In the genomic region with DNA sequence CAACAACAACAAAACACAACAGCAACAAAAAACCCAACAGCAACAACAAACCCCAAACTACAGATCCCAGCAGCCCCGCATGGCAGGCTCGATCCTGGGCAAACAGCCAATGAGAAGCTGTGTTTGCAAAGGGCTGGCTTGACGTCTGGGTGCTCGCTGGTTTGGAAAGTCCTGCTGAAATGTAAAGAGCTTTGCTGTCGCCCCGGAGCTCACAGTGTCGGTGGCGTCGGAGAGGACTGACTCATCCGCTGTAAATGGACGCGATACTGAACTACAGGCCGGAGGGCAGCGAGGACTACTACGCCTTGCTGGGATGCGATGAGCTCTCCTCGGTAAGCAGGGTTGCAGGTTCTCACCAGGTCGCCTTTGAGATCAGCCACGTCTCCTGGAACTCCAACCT, we compare ENCODE assay signal across 7 mouse cellular contexts. TPM values are rescaled to one million over a fixed set of nuclear protein-coding genes. Genes with fewer than 3 reads are reported as not detected.
DNase-seq lines count a peak whose midpoint lies in the region; ATAC-seq and TF ChIP-seq lines count a peak whose summit lies in the region.

No protein-coding gene starts in this region.

- no peaks in the 10 kb centered on the region for H3K4me1 ChIP-seq in embryonic facial prominence, embryonic 12.5 days
- peaks cover 8% of the 10 kb centered on the region for H3K4me1 ChIP-seq in kidney, adult 2 months (ENCODE audit: control insufficient read depth, insufficient read depth, low read length)
- no peaks in the 10 kb centered on the region; the same call in 1 of the 2 replicates for H3K4me1 ChIP-seq in limb, embryonic 11.5 days (ENCODE audit: control insufficient read depth, insufficient read depth, low read length)
- peaks cover 6% of the 10 kb centered on the region for H3K4me1 ChIP-seq in midbrain, embryonic 13.5 days (replicated peaks)
- H3K4me1 ChIP-seq in small intestine, adult 2 months (ENCODE audit: control insufficient read depth, insufficient read depth, insufficient read length, low read length) = no peaks in the 10 kb centered on the region

- H3K4me3 ChIP-seq in embryonic facial prominence, embryonic 12.5 days = peak overlapping the region; percentile 61
- H3K4me3 ChIP-seq in kidney, adult 2 months (ENCODE audit: insufficient read depth, low read depth, low read length) = peak overlapping the region; percentile 61
- H3K4me3 ChIP-seq in limb, embryonic 11.5 days (ENCODE audit: low read depth, low read length) = peak overlapping the region; percentile 40
- H3K4me3 ChIP-seq in midbrain, embryonic 13.5 days (replicated peaks) = peak overlapping the region; percentile 67
- peak overlapping the region; percentile 87 for H3K4me3 ChIP-seq in small intestine, adult 2 months (ENCODE audit: low read depth, low read length)

- no peaks in the 10 kb centered on the region for H3K9me3 ChIP-seq in embryonic facial prominence, embryonic 12.5 days
- H3K9me3 ChIP-seq in limb, embryonic 11.5 days (ENCODE audit: control insufficient read depth, low read length) = no peaks in the 10 kb centered on the region
- no peaks in the 10 kb centered on the region for H3K9me3 ChIP-seq in midbrain, embryonic 13.5 days

- H3K27ac ChIP-seq in embryonic facial prominence, embryonic 12.5 days = 0 out of 2 replicates have a peak overlapping the region, but pooled peaks have one; percentile 54
- H3K27ac ChIP-seq in kidney, adult 2 months (ENCODE audit: insufficient read depth, low read depth, low read length) = peak overlapping the region; percentile 28; the same call in 1 of the 2 replicates
- no peak overlapping the region for H3K27ac ChIP-seq in limb, embryonic 11.5 days (replicated peaks; ENCODE audit: low read depth, low read length)
- peak overlapping the region; percentile 71 for H3K27ac ChIP-seq in midbrain, embryonic 13.5 days
- H3K27ac ChIP-seq in small intestine, adult 2 months (ENCODE audit: insufficient read depth, low read depth, low read length) = 0 out of 2 replicates have a peak overlapping the region, but pooled peaks have one; percentile 28

- no peak for TF ChIP-seq CTCF in kidney, adult 2 months (conservative IDR thresholded peaks at IDR 0.05; ENCODE audit: insufficient read depth, insufficient read length, low read depth, low read length)
- peak; percentile 22; the same call in 1 of the 2 replicates for TF ChIP-seq CTCF in small intestine, adult 2 months (IDR thresholded peaks at IDR 0.05; ENCODE audit: extremely low read depth, insufficient read length, insufficient replicate concordance, low read depth, low read length)

- peak overlapping the region; percentile 62 for H3K4me2 ChIP-seq in embryonic facial prominence, embryonic 12.5 days (replicated peaks)
- peak overlapping the region; percentile 60 for H3K4me2 ChIP-seq in limb, embryonic 11.5 days (ENCODE audit: low read depth, severe bottlenecking)
- peak overlapping the region; percentile 74 for H3K4me2 ChIP-seq in midbrain, embryonic 13.5 days (replicated peaks)

- ATAC-seq in embryonic facial prominence, embryonic 12.5 days (ENCODE audit: insufficient number of reproducible peaks, insufficient read depth, low FRiP score, low TSS enrichment) = peak; percentile 37; the same call in 1 of the 2 replicates
- ATAC-seq in limb, embryonic 11.5 days (ENCODE audit: insufficient number of reproducible peaks, low FRiP score, low TSS enrichment, low read depth) = peak; percentile 64; the same call in 1 of the 2 replicates
- peak; percentile 80 for ATAC-seq in midbrain, embryonic 13.5 days

- no peaks in the 10 kb centered on the region for H3K27me3 ChIP-seq in embryonic facial prominence, embryonic 12.5 days
- no peaks in the 10 kb centered on the region for H3K27me3 ChIP-seq in kidney, adult 2 months (replicated peaks; ENCODE audit: control insufficient read depth, insufficient read depth, low read length)
- no peaks in the 10 kb centered on the region for H3K27me3 ChIP-seq in limb, embryonic 11.5 days (ENCODE audit: control insufficient read depth, insufficient read depth, low read length)
- peaks cover 4% of the 10 kb centered on the region for H3K27me3 ChIP-seq in midbrain, embryonic 13.5 days
- no peaks in the 10 kb centered on the region for H3K27me3 ChIP-seq in small intestine, adult 2 months (ENCODE audit: control insufficient read depth, insufficient read depth, low read length)

- no peaks in the 10 kb centered on the region for H3K36me3 ChIP-seq in embryonic facial prominence, embryonic 12.5 days
- H3K36me3 ChIP-seq in kidney, adult 2 months (ENCODE audit: control insufficient read depth, insufficient read depth, low read length) = no peaks in the 10 kb centered on the region
- H3K36me3 ChIP-seq in limb, embryonic 11.5 days (ENCODE audit: control insufficient read depth, insufficient read depth, low read length) = no peaks in the 10 kb centered on the region
- H3K36me3 ChIP-seq in midbrain, embryonic 13.5 days = no peaks in the 10 kb centered on the region
- H3K36me3 ChIP-seq in small intestine, adult 2 months (ENCODE audit: control insufficient read depth, insufficient read depth, low read length) = no peaks in the 10 kb centered on the region

- peak; percentile 71 for TF ChIP-seq POLR2A in kidney, adult 2 months (IDR thresholded peaks at IDR 0.05; ENCODE audit: low read depth, low read length)
- TF ChIP-seq POLR2A in small intestine, adult 2 months (IDR thresholded peaks at IDR 0.05; ENCODE audit: low read depth, low read length) = peak; percentile 81; the same call in 1 of the 2 replicates

- WGBS in embryonic facial prominence, embryonic 12.5 days = 0% methylated on average over 19 of the region's 19 CpGs
- under 1% methylated on average over 19 of the region's 19 CpGs for WGBS in kidney, adult 2 months
- 0% methylated on average over 19 of the region's 19 CpGs for WGBS in limb, embryonic 11.5 days
- WGBS in midbrain, embryonic 13.5 days = under 1% methylated on average over 19 of the region's 19 CpGs
- WGBS in small intestine, adult 2 months = under 1% methylated on average over 19 of the region's 19 CpGs

- H3K9ac ChIP-seq in embryonic facial prominence, embryonic 12.5 days = peak overlapping the region; percentile 57
- peak overlapping the region; percentile 35; the same call in 1 of the 2 replicates for H3K9ac ChIP-seq in limb, embryonic 11.5 days (ENCODE audit: low read length)
- peak overlapping the region; percentile 73 for H3K9ac ChIP-seq in midbrain, embryonic 13.5 days (replicated peaks)

- DNase-seq in adrenal gland, postnatal 36 days = peak; percentile 84 to 89
- DNase-seq in heart, adult 18-20 months = peak; percentile 88
- DNase-seq in kidney, adult 2 months = peak; percentile 94
- peak; percentile 80 for DNase-seq in limb, embryonic 11.5 days (ENCODE audit: low spot score)

RNA-seq across cellular contexts. Expression of a gene that starts 4.2 kb away (rescaled TPM):
- total RNA-seq in adrenal gland, postnatal 36 days (2021) = 10 to 100 TPM; 16.0 to 19.1 TPM
- polyA plus RNA-seq in embryonic facial prominence, embryonic 12.5 days (2016; fragmentation: Nextera tagmentation; extraction: Ambion mirVana) = 11.0 and 11.6 TPM in 2 replicates
- 10 to 100 TPM; 14.2 to 15.5 TPM for total RNA-seq in heart, adult 18-20 months (2021)
- polyA plus RNA-seq in kidney, adult 2 months (2012; rRNA removed) = 44.3 and 70.7 TPM in 2 replicates
- 11.7 and 14.7 TPM in 2 replicates for polyA plus RNA-seq in limb, embryonic 11.5 days (2014; fragmentation: Nextera tagmentation; extraction: Ambion mirVana)
- 15.9 and 21.7 TPM in 2 replicates for polyA plus RNA-seq in midbrain, embryonic 13.5 days (2015; fragmentation: Nextera tagmentation; extraction: Ambion mirVana)
- 0.15 and 0.22 TPM in 2 replicates for polyA plus RNA-seq in small intestine, adult 2 months (2012; rRNA removed)

RNA-seq across cellular contexts. Expression of a gene that starts 4.9 kb away (rescaled TPM):
- total RNA-seq in adrenal gland, postnatal 36 days (2021) = 10 to 100 TPM; 19.1 to 21.4 TPM
- polyA plus RNA-seq in embryonic facial prominence, embryonic 12.5 days (2016; fragmentation: Nextera tagmentation; extraction: Ambion mirVana) = 7.3 and 8.3 TPM in 2 replicates
- total RNA-seq in heart, adult 18-20 months (2021) = 10 to 100 TPM; 10.0 to 12.5 TPM
- 3.3 and 4.6 TPM in 2 replicates for polyA plus RNA-seq in kidney, adult 2 months (2012; rRNA removed)
- polyA plus RNA-seq in limb, embryonic 11.5 days (2014; fragmentation: Nextera tagmentation; extraction: Ambion mirVana) = 13.0 and 15.6 TPM in 2 replicates
- 5.5 and 5.8 TPM in 2 replicates for polyA plus RNA-seq in midbrain, embryonic 13.5 days (2015; fragmentation: Nextera tagmentation; extraction: Ambion mirVana)
- polyA plus RNA-seq in small intestine, adult 2 months (2012; rRNA removed) = 1.7 and 4.6 TPM in 2 replicates

RNA-seq across cellular contexts. Expression of a gene that starts 35.1 kb away (rescaled TPM):
- not detected for total RNA-seq in adrenal gland, postnatal 36 days (2021)
- polyA plus RNA-seq in embryonic facial prominence, embryonic 12.5 days (2016; fragmentation: Nextera tagmentation; extraction: Ambion mirVana) = not detected in 2 replicates
- total RNA-seq in heart, adult 18-20 months (2021) = not detected
- not detected in 2 replicates for polyA plus RNA-seq in kidney, adult 2 months (2012; rRNA removed)
- not detected in 2 replicates for polyA plus RNA-seq in limb, embryonic 11.5 days (2014; fragmentation: Nextera tagmentation; extraction: Ambion mirVana)
- 0.57 TPM in 1 of 2 replicates, not detected in the other for polyA plus RNA-seq in midbrain, embryonic 13.5 days (2015; fragmentation: Nextera tagmentation; extraction: Ambion mirVana)
- not detected in 2 replicates for polyA plus RNA-seq in small intestine, adult 2 months (2012; rRNA removed)

RNA-seq across cellular contexts. Expression of a gene that starts 43.5 kb away (rescaled TPM):
- total RNA-seq in adrenal gland, postnatal 36 days (2021) = 1 to 10 TPM in 1 of 2 experiments, under 1 TPM in 1; 0.63 to 1.1 TPM
- 0.18 and 0.32 TPM in 2 replicates for polyA plus RNA-seq in embryonic facial prominence, embryonic 12.5 days (2016; fragmentation: Nextera tagmentation; extraction: Ambion mirVana)
- total RNA-seq in heart, adult 18-20 months (2021) = 10 to 100 TPM; 50.1 to 53.2 TPM
- polyA plus RNA-seq in kidney, adult 2 months (2012; rRNA removed) = 0.09 and 0.15 TPM in 2 replicates
- polyA plus RNA-seq in limb, embryonic 11.5 days (2014; fragmentation: Nextera tagmentation; extraction: Ambion mirVana) = 0.04 TPM in 1 of 2 replicates, not detected in the other
- polyA plus RNA-seq in midbrain, embryonic 13.5 days (2015; fragmentation: Nextera tagmentation; extraction: Ambion mirVana) = 0.23 and 0.39 TPM in 2 replicates
- polyA plus RNA-seq in small intestine, adult 2 months (2012; rRNA removed) = 0.06 and 0.14 TPM in 2 replicates
